Mouse (Mus musculus) ES-E14 (cell line): ENCODE results near the gene Dhcr24. TPM values are rescaled to one million over a fixed set of nuclear protein-coding genes. Genes with fewer than 3 reads are reported as not detected.

ENCODE experiments used
- DNase-seq: peaks from one replicate; pipeline ENCODE4 v3.0.0-alpha.2; 2013; ENCODE audit warnings: low read depth, low spot score
- H3K27ac ChIP-seq: 2 replicates; pipeline ENCODE4 v1.5.1; 2012; ENCODE audit warnings: low read depth, mild to moderate bottlenecking, low read length, moderate library complexity, mixed read lengths; ENCODE audit not compliant: poor library complexity, insufficient read depth, severe bottlenecking
- H3K36me3 ChIP-seq: 2 replicates; pipeline ENCODE4 v1.6.1; 2012; ENCODE audit warnings: mild to moderate bottlenecking, low read length, moderate library complexity, mixed read lengths; ENCODE audit not compliant: control insufficient read depth, poor library complexity, insufficient read depth, severe bottlenecking
- H3K4me1 ChIP-seq, 2 experiments: fragments of 150-350 bp in 1 of 2; sonication (generic) in 1 of 2; 2 replicates each; pipeline ENCODE4 v1.6.1; 2012; ENCODE audit warnings: low read length in 2 of 2, mild to moderate bottlenecking in 1 of 2, mixed read lengths in 1 of 2; ENCODE audit not compliant: control insufficient read depth in 2 of 2, insufficient read depth in 2 of 2, poor library complexity in 1 of 2
- H3K4me3 ChIP-seq, 2 experiments: fragments of 150-350 bp in 1 of 2; sonication (generic) in 1 of 2; 2 replicates each; pipeline ENCODE4 v1.5.1; 2012; ENCODE audit warnings: low read length in 2 of 2, low read depth in 1 of 2, mild to moderate bottlenecking in 1 of 2, mixed read lengths in 1 of 2; ENCODE audit not compliant: insufficient read depth in 1 of 2, poor library complexity in 1 of 2, severe bottlenecking in 1 of 2
- H3K9ac ChIP-seq: 2 replicates; pipeline ENCODE4 v1.6.1; 2012; ENCODE audit warnings: low read depth, mild to moderate bottlenecking, low read length, mixed read lengths; ENCODE audit not compliant: poor library complexity, insufficient read depth, severe bottlenecking
- H3K9me3 ChIP-seq: fragments of 150-350 bp; sonication (generic); 2 replicates; pipeline ENCODE4 v1.6.1; 2012; ENCODE audit warnings: low read depth, mild to moderate bottlenecking, low read length; ENCODE audit not compliant: control insufficient read depth, insufficient read depth
- CHD2 ChIP-seq: IDR thresholded peaks from 2 replicates; pipeline ENCODE4 v1.6.1; 2014; ENCODE audit warnings: mild to moderate bottlenecking, low read depth, low read length, inconsistent platforms
- HCFC1 ChIP-seq: IDR thresholded peaks from 2 replicates; pipeline ENCODE4 v1.6.1; 2012; ENCODE audit warnings: low read length, inconsistent platforms, borderline replicate concordance; ENCODE audit not compliant: insufficient read depth
- MAFK ChIP-seq: IDR thresholded peaks from 2 replicates; pipeline ENCODE4 v1.6.1; 2014; ENCODE audit warnings: mild to moderate bottlenecking, low read depth, low read length, inconsistent platforms; ENCODE audit not compliant: insufficient read depth
- ZC3H11A ChIP-seq: IDR thresholded peaks from 2 replicates; pipeline ENCODE4 v1.6.1; 2012; ENCODE audit warnings: low read depth, mild to moderate bottlenecking, inconsistent platforms, low read length, borderline replicate concordance
- ZNF384 ChIP-seq: IDR thresholded peaks from 2 replicates; pipeline ENCODE4 v1.6.1; 2012; ENCODE audit warnings: low read depth, low read length, inconsistent platforms
- in situ Hi-C, 2 experiments: fragments of 600-800 bp; cut with MboI; formaldehyde crosslinking; loops; one replicate each; pipeline ENCODE4 v1.15.1; 2025; ENCODE audit warnings: low sequenced_read_pairs in 2 of 2, inconsistent platforms in 1 of 2; ENCODE audit not compliant: unreplicated experiment in 2 of 2
- total RNA-seq: library from RNA; depleted of rRNA; stranded (reverse); fragments of 300-350 nt; gene quantifications from 2 replicates; pipeline ENCODE4 v1.2.3, GENCODE M21; 2012

The Dhcr24 gene
- total RNA-seq, 1 experiment = 223 TPM

- no peak for TF ChIP-seq MAFK
- no peak for TF ChIP-seq CHD2
- no peak for TF ChIP-seq ZNF384
- TF ChIP-seq ZC3H11A = no peak
- no peak for TF ChIP-seq HCFC1
- H3K9me3 ChIP-seq = no peaks in the 10 kb centered on the region
- DNase-seq = no peak
- no peak overlapping the region for H3K9ac ChIP-seq
- in situ Hi-C loops = no loop called here
- no peaks in the 10 kb centered on the region for H3K36me3 ChIP-seq
- no peak overlapping the region for H3K27ac ChIP-seq
- peaks cover 0 to 5% of the 10 kb centered on the region in 2 experiments; a peak in 1 of 4 replicates for H3K4me1 ChIP-seq
- H3K4me3 ChIP-seq = no peak overlapping the region
Measured at GRCm38 (mm10) chr4:106597741-106598140, 36.9 kb downstream of the Dhcr24 start.

GRCm38 (mm10) chr4:106599415-106599814 lies 38.6 kb downstream of the Dhcr24 start:
- no peak for TF ChIP-seq ZC3H11A
- no peak for TF ChIP-seq HCFC1
- TF ChIP-seq ZNF384 = no peak
- TF ChIP-seq CHD2 = no peak
- TF ChIP-seq MAFK = no peak

GRCm38 (mm10) chr4:106600770-106601169 lies 39.9 kb downstream of the Dhcr24 start:
- Histone ChIP-seq H3K9me3 (no peaks in the 10 kb centered on the region), H3K27ac (no peak overlapping the region), H3K4me3 (no peak overlapping the region), H3K4me1 (no peaks in the 10 kb centered on the region), H3K9ac (no peak overlapping the region), H3K36me3 (no peaks in the 10 kb centered on the region)
- in situ Hi-C loops = no loop called here
- no peak for TF ChIP-seq CHD2
- no peak for TF ChIP-seq HCFC1
- no peak for TF ChIP-seq ZC3H11A
- no peak for TF ChIP-seq ZNF384
- TF ChIP-seq MAFK = no peak
- no peak for DNase-seq

More at GRCm38 (mm10) chr4:106599415-106599814, 38.6 kb downstream of the Dhcr24 start:
- H3K4me3 ChIP-seq = no peak overlapping the region
- no peak overlapping the region for H3K9ac ChIP-seq
- no peaks in the 10 kb centered on the region for H3K9me3 ChIP-seq
- no peaks in the 10 kb centered on the region for H3K36me3 ChIP-seq
- no peaks in the 10 kb centered on the region for H3K4me1 ChIP-seq
- no peak for DNase-seq
- in situ Hi-C loops = no loop called here
- no peak overlapping the region for H3K27ac ChIP-seq

GRCm38 (mm10) chr4:106606639-106607554 lies 46.1 kb downstream of the Dhcr24 start:
- H3K4me3 ChIP-seq = peak overlapping the region; percentile 16 to 71; a peak in 3 of 4 replicates

GRCm38 (mm10) chr4:106607905-106608304 lies 47.1 kb downstream of the Dhcr24 start:
- no peak for DNase-seq
- Histone ChIP-seq H3K4me3 (no peak overlapping the region), H3K36me3 (no peaks in the 10 kb centered on the region), H3K9ac (no peak overlapping the region), H3K4me1 (no peaks in the 10 kb centered on the region), H3K27ac (no peak overlapping the region), H3K9me3 (no peaks in the 10 kb centered on the region)
- in situ Hi-C loops = no loop called here
- TF ChIP-seq HCFC1 = no peak

More at GRCm38 (mm10) chr4:106606639-106607554, 46.1 kb downstream of the Dhcr24 start:
- no peak overlapping the region for H3K9ac ChIP-seq
- H3K4me1 ChIP-seq = no peaks in the 10 kb centered on the region
- no peaks in the 10 kb centered on the region for H3K9me3 ChIP-seq
- no peak overlapping the region for H3K27ac ChIP-seq
- no peaks in the 10 kb centered on the region for H3K36me3 ChIP-seq
- no peak for DNase-seq
- in situ Hi-C loops = no loop called here
- TF ChIP-seq CHD2 (0 out of 2 replicates have a peak, but pooled peaks have one; percentile 64), ZNF384 (no peak)
